Mouse (Mus musculus): ENCODE measurements around the gene Scamp1. TPM values are rescaled to one million over a fixed set of nuclear protein-coding genes. Genes with fewer than 3 reads are reported as not detected.

The Scamp1 gene
- polyA plus RNA-seq, 1 experiment: 15.8 TPM

GRCm38 (mm10) chr13:94164501-94164900 lies 121.2 kb downstream of the Scamp1 start:
- 58% methylated on average over 6 of the region's 6 CpGs for WGBS
- no peak overlapping the region for H3K27ac ChIP-seq (ENCODE audit: control insufficient read depth, insufficient read depth, low read depth, low read length, poor library complexity)
- peaks cover 9% of the 10 kb centered on the region for H3K4me1 ChIP-seq (ENCODE audit: control insufficient read depth, insufficient read depth, low read length)
- H3K4me3 ChIP-seq (replicated peaks; ENCODE audit: control insufficient read depth, low read depth, low read length): no peak overlapping the region
- TF ChIP-seq CTCF (IDR thresholded peaks at IDR 0.05; ENCODE audit: control insufficient read depth, insufficient read depth, low read length) (no peak), POLR2A (IDR thresholded peaks at IDR 0.05; ENCODE audit: borderline replicate concordance, control insufficient read depth, low read depth, low read length) (no peak)

GRCm38 (mm10) chr13:94159478-94160220 lies 126.0 kb downstream of the Scamp1 start:
- Histone ChIP-seq H3K4me1 (ENCODE audit: control insufficient read depth, insufficient read depth, low read length) (peaks cover 9% of the 10 kb centered on the region), H3K4me3 (replicated peaks; ENCODE audit: control insufficient read depth, low read depth, low read length) (no peak overlapping the region), H3K27ac (ENCODE audit: control insufficient read depth, insufficient read depth, low read depth, low read length, poor library complexity) (no peak overlapping the region)
- TF ChIP-seq POLR2A (IDR thresholded peaks at IDR 0.05; ENCODE audit: borderline replicate concordance, control insufficient read depth, low read depth, low read length) (no peak), CTCF (IDR thresholded peaks at IDR 0.05; ENCODE audit: control insufficient read depth, insufficient read depth, low read length) (no peak)
- WGBS: 36% methylated on average over 7 of the region's 7 CpGs

DNA sequence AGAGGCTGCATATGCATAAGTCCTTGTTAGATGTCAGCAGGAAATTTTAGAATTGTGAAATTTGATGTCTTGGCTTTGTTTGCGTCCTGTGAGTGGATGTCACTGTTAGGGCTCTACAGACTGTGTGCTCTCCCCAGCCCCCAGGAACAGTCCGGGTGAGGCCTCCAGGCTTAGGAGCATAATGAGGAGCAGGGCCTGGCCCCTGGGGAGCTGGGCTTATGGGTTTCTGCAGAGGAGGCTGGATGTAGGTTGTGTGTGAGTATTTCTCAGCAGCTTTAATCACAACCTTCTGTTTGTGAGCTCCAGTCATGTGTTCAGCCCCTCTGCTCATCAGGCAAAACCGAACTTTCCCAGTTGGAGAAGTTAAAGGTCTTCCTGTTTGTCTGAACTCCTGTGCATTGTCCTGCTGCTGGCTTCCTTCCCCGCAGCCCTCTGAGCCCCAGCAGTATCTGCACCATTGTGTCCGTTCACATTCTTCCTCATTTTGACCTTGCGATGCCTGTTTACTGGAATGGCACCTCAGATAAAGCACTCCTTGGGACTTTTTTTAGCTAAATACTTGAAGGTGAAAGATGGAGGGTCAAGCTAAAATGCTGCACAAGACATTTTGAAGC lies 126.7 kb downstream of the Scamp1 start:
- WGBS: 25% methylated on average over 6 of the region's 6 CpGs
- H3K4me3 ChIP-seq (replicated peaks; ENCODE audit: control insufficient read depth, low read depth, low read length): no peak overlapping the region
- TF ChIP-seq POLR2A (IDR thresholded peaks at IDR 0.05; ENCODE audit: borderline replicate concordance, control insufficient read depth, low read depth, low read length) (no peak), CTCF (IDR thresholded peaks at IDR 0.05; ENCODE audit: control insufficient read depth, insufficient read depth, low read length) (no peak)
- no peak overlapping the region for H3K27ac ChIP-seq (ENCODE audit: control insufficient read depth, insufficient read depth, low read depth, low read length, poor library complexity)
- peaks cover 12% of the 10 kb centered on the region for H3K4me1 ChIP-seq (ENCODE audit: control insufficient read depth, insufficient read depth, low read length)

GRCm38 (mm10) chr13:94155657-94156429 lies 129.8 kb downstream of the Scamp1 start:
- Histone ChIP-seq H3K27ac (ENCODE audit: control insufficient read depth, insufficient read depth, low read depth, low read length, poor library complexity) (no peak overlapping the region), H3K4me3 (replicated peaks; ENCODE audit: control insufficient read depth, low read depth, low read length) (no peak overlapping the region), H3K4me1 (ENCODE audit: control insufficient read depth, insufficient read depth, low read length) (peaks cover 9% of the 10 kb centered on the region)
- TF ChIP-seq CTCF (IDR thresholded peaks at IDR 0.05; ENCODE audit: control insufficient read depth, insufficient read depth, low read length) (no peak), POLR2A (IDR thresholded peaks at IDR 0.05; ENCODE audit: borderline replicate concordance, control insufficient read depth, low read depth, low read length) (no peak)
- WGBS: 64% methylated on average over 9 of the region's 9 CpGs

DNA sequence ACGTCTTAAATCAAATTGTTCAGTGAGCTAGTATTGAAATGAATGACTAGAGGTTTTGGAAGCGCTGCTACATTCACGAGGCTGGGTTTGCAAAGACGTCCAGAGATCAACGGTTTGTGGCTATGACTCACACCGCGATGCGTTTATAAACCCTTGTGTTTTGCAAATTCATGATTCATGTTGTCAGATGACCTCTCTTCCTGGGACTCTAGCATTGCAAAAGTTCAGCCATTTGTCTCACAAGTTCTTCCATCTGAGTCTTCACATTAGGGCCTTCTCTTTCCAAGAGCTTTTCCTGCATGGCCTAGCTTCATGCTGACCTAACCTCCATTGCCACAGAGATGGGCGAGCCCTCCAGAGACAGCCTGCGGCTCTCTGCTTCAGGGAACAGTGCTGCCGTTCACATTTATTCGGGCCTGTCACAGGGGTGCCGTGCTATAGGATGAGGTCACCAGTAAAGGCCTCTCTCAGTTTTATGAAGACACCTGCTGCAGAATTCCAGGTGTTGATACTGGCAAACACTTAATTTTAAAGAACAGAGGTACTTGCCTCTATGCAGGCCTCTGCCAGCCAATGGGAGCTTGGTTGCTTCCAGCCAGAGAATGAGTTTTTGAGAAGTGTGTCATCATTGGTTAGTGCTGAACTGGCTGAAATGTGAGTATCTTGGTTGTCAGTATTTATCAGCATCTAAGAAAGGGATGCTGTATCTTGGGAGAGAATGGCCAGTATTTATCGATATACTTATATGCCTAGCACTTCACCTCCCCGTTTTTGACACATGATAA lies 131.0 kb downstream of the Scamp1 start:
- 49% methylated on average over 15 of the region's 15 CpGs for WGBS
- Histone ChIP-seq H3K4me3 (replicated peaks; ENCODE audit: control insufficient read depth, low read depth, low read length) (no peak overlapping the region), H3K4me1 (ENCODE audit: control insufficient read depth, insufficient read depth, low read length) (peaks cover 4% of the 10 kb centered on the region; the same call in 1 of the 2 replicates), H3K27ac (ENCODE audit: control insufficient read depth, insufficient read depth, low read depth, low read length, poor library complexity) (peak overlapping the region; percentile 33; the same call in 1 of the 2 replicates)
- TF ChIP-seq POLR2A (IDR thresholded peaks at IDR 0.05; ENCODE audit: borderline replicate concordance, control insufficient read depth, low read depth, low read length) (no peak), CTCF (IDR thresholded peaks at IDR 0.05; ENCODE audit: control insufficient read depth, insufficient read depth, low read length) (no peak)

GRCm38 (mm10) chr13:94153658-94154057 lies 132.0 kb downstream of the Scamp1 start:
- Histone ChIP-seq H3K4me3 (replicated peaks; ENCODE audit: control insufficient read depth, low read depth, low read length) (no peak overlapping the region), H3K27ac (ENCODE audit: control insufficient read depth, insufficient read depth, low read depth, low read length, poor library complexity) (no peak overlapping the region), H3K4me1 (ENCODE audit: control insufficient read depth, insufficient read depth, low read length) (peaks cover 3% of the 10 kb centered on the region; the same call in 1 of the 2 replicates)
- WGBS: 46% methylated on average over 6 of the region's 6 CpGs
- TF ChIP-seq POLR2A (IDR thresholded peaks at IDR 0.05; ENCODE audit: borderline replicate concordance, control insufficient read depth, low read depth, low read length) (no peak), CTCF (IDR thresholded peaks at IDR 0.05; ENCODE audit: control insufficient read depth, insufficient read depth, low read length) (no peak)

- TF ChIP-seq POLR2A (IDR thresholded peaks at IDR 0.05; ENCODE audit: borderline replicate concordance, control insufficient read depth, low read depth, low read length) (no peak), CTCF (IDR thresholded peaks at IDR 0.05; ENCODE audit: control insufficient read depth, insufficient read depth, low read length) (no peak)
- 88% methylated on average over 10 of the region's 10 CpGs for WGBS
- H3K4me1 ChIP-seq (ENCODE audit: control insufficient read depth, insufficient read depth, low read length): peaks cover 3% of the 10 kb centered on the region; the same call in 1 of the 2 replicates
- no peak overlapping the region for H3K4me3 ChIP-seq (replicated peaks; ENCODE audit: control insufficient read depth, low read depth, low read length)
- no peak overlapping the region for H3K27ac ChIP-seq (ENCODE audit: control insufficient read depth, insufficient read depth, low read depth, low read length, poor library complexity)
These were observed 132.8 kb downstream of the Scamp1 start for GRCm38 (mm10) chr13:94152836-94153235.

Other genes with a start within 250 kb of the Scamp1 start
- gene Lhfpl2, start 228.1 kb downstream of the Scamp1 start, polyA plus RNA-seq (2011; ENCODE audit: insufficient read depth, insufficient read length, low replicate concordance, missing spikeins): 4.0 and 5.8 TPM in 2 replicates
- 22.7 and 23.0 TPM in 2 replicates for gene Ap3b1, start 73.1 kb upstream of the Scamp1 start, polyA plus RNA-seq (2011; ENCODE audit: insufficient read depth, insufficient read length, low replicate concordance, missing spikeins)